Mouse (Mus musculus): ENCODE data around the gene St3gal2.
"Not testable (repeated sequence)": the region's sequence is repeated elsewhere in the genome, so short reads cannot be mapped to it uniquely, and the experiment has no call there.

The St3gal2 gene

DNA sequence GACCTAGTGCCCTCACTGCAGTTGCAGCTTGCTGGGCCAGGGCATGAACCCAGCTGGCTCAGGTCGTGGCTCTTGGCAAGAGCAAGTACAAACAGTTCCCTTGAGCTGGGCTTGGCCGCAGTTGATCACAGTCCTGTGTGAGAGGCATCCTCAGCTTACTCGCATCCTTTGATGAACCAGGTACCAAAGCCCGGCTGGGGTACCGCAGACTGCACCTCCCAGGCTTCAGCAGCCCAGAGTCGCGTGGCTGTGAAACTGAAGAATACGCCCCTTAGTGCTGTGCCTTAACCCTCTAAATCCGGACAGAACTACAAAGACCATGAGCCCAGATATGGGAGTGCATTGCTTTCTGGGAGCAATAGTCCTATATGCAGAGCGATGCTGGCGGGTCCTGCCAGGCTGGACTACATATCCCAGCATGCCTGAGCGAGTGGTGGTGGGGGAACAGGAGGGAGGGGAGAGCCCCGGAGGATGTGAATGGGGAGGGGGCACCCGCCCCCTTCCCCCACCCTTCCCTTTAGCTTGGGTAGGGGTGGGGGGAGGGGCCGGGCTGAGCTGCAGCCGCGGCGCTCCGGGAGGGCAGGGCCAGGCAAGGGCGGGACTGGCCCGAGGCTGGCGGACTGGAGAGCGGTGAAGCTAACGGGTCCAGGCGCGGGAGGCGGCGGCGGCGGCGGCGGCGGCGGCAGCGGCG, at the start of gene St3gal2:
Gene St3gal2, plus strand, starts transcription at position 582 of the 691 bp plus-strand sequence.
- DNase-seq (ENCODE audit: low spot score in 2 of 2) = peak; percentile 90

DNA sequence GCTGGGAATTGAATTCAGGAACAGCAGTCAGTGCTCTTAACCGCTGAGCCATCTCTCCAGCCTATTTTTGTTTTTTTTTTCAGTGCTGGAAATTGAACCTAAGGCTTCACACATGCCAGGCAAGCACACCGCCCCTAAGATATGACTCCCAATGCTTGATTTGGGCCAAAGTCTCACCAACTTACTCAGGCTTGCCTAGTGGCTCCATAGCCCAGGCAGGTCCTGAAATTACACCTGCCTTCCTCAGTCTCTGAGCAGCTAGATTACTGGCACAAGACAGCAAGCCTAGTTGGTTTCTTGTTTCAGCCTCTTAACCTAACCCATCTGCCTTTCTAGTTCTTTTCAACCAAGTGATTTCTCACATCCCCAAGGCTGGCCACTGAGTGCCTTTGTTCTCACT, 49.2 kb upstream of the St3gal2 start:
- DNase-seq (ENCODE audit: low spot score in 2 of 2) = no peak

DNA sequence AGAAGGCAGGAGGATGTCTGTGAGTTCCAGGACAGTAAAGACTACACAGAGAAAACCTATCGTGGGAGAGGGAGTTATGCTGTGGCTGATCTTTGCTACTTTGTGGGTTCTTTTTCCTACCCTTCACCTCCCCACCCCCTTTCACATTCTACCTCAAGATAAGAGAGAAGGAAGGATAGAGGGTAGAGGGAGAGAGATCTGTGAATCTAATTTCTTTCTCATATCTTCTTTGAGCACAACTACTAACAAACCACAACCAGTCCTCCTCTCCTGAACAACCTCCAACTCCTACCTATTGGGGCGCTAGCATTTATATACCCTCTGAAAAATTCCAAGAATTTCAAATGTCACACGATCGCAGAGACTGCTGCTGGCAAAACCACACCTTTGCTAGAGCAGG, 41.9 kb upstream of the St3gal2 start:
- no peak for DNase-seq (ENCODE audit: low spot score in 2 of 2)

DNA sequence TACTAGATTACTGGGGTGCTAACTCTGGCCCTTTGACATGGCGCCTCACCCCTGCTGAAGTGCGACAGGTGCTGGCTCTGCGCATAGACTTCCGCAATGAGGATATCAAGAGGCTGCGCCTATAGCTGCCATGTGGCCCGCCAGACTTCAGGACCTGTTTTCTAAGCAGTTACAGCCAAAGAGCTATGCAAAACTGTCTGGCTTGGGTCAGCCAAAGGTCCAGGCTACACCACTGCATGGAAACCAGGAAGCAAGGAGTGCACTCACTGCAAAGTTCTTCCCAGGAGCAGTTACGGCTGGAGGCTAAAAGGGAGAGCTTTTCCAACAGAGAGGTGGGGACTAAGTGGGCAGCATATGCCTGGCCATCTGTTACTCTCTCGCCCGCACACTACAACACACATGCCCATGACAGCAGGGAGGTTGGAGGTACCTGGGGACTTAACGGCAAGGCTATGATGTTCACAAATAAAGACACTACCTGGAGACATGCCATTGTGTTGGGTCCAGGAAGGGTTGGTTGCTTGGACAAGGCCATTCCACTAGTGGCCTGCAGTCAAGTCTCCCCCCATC, 37.9 kb upstream of the St3gal2 start:
- DNase-seq (ENCODE audit: low spot score in 2 of 2) = no peak

DNA sequence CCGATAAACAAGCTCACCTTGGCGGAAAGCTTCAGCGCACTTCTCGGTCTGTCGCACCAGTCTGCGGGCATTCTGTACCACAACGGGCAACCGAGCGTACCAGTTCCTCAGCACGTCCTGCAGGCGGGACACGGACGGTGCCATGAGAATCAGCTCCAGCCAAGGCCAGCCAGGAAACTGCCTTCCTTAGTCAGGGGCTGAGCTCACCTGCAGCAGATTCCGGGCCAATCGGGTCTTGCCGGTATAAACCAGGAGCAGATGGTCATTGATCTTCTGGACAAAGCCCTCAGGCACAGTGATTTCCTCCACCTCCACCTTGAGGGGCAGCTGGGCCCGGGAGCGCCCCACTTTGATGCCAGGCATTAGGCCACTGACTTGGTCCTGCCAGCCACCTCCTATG, 35.9 kb upstream of the St3gal2 start:
- no peak for DNase-seq (ENCODE audit: low spot score in 2 of 2)

DNA sequence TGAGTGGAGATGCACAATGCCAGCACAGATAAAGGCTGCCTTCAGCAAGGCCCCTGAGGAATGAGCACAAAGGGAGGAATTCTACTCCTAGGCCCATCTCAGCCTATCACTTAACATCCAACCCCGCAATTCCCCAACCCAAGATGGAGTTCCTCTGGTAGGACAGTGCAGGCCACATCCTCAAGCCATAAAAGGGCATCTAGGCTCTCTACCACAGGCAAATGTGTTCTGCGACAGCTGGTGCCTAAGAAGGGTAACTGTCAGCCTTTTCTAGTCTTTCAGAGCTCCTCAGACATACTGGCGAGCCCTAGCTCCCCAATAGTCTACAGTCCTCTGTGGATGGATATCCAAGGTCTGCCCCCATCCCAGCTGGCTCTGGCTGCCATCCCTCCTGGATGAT, 33.1 kb upstream of the St3gal2 start:
- DNase-seq (ENCODE audit: low spot score in 2 of 2) = no peak

DNA sequence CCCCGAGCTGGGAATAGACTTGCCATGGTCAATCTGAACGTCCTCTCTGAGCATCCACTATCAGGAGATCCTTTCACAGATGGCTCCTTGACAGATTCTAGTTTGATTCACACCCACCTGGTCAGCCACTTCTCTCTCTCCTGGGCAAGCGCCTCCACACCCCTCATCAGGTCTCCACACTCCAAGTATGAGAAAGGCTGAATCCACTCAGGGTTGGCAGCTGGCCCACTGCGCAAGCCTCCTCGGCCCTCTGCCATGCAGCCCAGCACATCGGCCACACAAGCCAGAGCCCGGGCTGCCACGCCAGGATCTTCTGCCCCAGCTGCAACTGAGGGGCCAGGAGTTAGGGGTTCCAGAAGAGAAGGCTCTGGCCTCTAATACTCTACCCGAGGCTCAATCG, 32.2 kb upstream of the St3gal2 start:
- DNase-seq (ENCODE audit: low spot score in 2 of 2) = no peak

DNA sequence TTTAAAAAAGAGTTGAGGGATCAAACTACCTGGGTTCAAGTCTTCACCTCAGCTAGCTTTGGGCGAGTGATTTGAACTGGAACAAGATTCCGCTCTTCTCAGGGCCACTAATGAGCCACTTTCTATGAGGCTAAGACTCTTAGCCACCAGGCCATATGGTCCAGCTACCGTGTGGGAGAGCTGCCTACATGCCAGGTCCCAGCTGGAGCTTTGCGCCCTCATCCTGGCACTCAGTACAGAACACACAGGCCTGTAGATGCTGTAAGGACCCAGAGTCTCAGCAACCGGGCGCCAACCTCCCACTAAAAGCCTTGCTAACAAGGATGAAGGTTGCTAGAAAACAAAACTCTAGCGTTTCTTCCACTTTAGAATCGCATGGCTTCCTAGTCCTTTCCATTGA, 31.3 kb upstream of the St3gal2 start:
- no peak for DNase-seq (ENCODE audit: low spot score in 2 of 2)

DNA sequence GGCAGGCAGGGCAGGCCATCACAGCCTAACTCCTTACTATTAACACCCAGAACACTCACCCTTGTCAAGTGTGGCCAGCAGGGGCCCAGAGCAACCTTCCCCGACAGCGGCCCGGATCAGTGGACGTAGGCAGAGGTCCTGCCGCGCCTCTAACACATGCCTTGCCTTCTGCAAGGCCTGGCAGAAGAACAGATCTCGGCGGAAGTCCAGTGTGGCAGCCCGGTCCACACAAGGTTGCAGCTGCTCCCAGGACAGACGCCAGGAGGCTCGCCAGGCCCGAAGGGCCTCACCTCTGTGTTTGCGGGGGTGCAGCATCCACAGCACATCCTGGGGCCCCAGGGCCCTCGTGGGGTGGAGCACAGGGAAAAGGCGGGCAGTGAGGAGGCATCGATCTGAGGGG, 30.9 kb upstream of the St3gal2 start:
- no peak for DNase-seq (ENCODE audit: low spot score in 2 of 2)

DNA sequence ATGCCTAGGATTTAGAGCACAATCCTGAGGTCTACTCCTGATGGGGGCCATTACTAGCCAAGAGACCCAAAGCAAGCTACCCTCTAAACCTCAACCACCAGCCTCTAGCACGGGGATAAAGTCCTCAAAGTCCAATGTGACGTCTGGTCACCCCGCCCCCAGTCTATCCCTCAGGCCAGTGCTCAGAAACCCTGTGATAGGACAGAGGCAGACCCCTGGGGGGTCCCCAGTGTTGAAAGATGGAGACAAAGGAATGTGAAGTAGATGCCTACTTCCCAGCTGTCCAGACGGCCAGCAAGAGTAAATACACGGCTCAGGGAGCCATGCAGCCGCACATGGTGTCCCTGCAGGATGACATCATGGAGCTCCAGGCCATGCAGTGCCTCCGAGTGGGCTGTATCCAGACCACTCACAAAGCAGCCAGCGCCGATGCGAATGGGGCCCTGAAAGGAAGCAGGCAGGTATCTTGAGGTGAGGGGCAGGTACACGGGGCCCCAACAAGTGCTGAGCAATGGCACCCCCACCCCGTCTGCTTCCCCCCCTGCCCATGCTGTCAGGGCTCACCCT, 29.7 kb upstream of the St3gal2 start:
- DNase-seq (ENCODE audit: low spot score in 2 of 2) = no peak

DNA sequence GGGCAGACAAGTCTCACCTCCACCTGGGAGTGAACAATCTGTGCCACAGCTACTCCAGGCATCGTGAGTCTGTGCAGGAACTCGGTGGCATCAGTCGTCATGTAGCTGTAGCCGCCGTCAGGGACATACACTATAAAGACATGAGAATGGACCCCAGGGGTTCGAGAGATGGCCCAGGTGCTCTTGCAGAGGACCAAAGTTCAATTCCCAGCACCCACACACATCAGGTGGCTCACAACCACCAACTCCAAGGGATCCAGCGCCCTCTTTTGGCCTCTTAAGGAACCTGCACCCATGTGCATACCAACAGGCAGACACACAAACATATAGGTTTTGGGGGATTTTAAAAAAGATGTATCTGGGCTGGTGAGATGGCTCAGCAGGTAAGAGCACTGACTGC, 27.7 kb upstream of the St3gal2 start:
- no peak for DNase-seq (ENCODE audit: low spot score in 2 of 2)

DNA sequence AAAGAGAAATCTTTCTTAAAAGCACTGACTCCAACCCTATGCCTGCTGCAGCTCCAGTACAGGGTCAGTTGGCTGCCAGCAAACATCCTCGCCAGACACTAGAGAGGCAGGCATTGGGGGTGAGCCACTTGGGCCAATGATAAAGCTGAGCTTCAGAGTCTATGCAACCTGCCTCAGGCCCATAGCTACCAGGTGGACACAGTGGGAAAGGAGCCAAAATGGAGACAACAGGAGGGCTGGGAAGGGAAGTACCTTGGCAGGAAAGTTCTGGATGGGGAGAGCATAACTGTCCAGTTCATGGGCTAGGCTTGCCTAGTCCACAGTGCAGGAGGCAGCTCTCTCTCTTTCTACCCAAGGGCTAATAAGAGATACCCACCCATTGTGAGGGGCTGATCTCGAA, 26.8 kb upstream of the St3gal2 start:
- no peak for DNase-seq (ENCODE audit: low spot score in 2 of 2)

DNA sequence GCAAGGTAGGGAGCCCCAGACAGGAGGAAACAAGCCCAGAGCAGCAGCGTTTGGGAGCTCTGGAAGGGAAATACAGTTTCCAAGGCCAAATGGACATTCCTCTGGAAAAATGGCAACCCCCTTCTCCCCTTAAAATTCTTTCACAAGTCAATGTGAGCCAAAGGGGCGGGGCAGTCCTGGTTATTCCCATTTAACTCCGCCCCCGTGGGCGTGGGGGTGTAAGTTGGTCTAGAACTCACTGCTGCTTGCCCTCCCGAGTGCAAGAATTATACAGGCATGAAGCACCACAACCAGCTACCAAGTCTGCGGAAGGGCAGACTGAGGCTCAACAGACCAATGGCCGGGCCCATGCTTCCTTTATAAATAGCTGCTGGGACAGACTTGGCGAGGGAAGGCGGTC, 24.9 kb upstream of the St3gal2 start:
- DNase-seq (ENCODE audit: low spot score in 2 of 2) = no peak

DNA sequence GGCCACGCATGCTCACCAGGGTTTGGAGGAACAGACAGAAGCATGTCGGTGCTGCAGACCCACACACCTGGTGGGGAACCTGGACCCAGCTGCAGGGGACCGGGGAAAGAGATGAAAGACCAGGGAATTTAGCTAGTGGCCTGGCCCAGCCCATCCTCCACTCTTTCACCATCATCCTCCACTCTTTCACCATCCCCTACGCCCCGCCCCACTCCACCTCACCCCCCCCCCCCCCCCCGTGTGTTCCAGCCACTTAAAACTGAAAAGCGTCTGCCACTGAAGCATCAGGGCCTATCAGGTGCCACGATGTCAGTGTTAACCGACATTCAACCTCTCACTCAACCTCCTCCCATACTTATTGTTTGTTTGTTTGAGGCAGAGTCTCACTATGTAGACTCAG, 24.5 kb upstream of the St3gal2 start:
- no peak for DNase-seq (ENCODE audit: low spot score in 2 of 2)

DNA sequence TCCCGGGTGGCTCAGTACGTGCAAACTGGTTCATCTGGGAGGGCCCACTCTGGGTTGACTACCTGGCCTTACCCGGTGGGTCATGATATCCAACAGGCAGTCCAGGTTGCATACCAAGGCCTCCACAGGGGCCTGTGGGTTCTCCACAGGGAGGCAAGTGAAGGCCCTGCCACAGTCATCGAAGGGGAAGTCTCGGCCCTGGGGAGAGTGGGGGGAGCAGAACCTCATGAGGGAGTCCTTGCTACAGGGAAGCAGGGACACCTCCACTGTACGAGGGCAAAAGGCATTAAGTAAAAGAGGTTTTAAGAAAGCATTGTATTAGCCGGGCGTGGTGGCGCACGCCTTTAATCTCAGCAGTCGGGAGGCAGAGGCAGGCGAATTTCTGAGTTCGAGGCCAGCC, 23.9 kb upstream of the St3gal2 start:
- no peak for DNase-seq (ENCODE audit: low spot score in 2 of 2)

DNA sequence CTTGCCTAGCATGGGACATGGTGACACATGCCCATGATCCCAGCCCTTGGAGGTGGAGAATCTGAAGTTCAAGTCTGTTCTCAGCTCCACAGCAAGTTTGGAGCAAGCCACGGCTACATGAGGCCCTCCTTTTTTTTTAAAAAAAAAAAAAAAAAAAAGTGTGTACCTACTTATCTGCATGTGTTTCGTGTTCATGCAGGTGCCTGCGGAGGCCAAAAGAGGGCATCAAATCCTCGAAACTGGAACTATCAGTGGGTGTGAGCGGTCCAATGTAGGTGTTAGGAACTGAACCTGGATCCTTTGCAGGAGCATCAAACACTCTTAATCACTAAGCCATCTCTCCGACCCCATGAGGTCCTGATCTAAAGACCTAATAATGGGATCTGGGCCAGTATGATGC, 22.2 kb upstream of the St3gal2 start:
- no peak for DNase-seq (ENCODE audit: low spot score in 2 of 2)

DNA sequence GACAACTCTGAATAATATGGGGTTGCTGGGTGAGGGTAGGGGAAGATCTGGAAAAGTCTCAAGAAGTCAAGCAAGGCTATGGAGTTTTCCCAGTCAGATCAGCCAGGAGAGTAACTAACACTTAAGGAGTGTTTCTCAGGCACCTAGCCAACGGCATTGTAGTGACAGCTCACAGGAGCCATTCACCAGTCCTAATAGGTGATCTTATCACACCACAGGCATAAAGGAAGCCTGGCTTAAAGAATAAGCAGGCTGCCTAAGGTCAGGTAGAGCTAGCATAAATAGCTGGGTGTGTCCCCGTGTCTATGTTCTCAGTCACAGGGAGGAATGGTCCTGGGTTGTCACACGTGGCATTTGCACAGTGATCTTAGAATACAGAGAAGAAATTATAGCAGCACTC, 18.7 kb upstream of the St3gal2 start:
- DNase-seq (ENCODE audit: low spot score in 2 of 2) = no peak

DNA sequence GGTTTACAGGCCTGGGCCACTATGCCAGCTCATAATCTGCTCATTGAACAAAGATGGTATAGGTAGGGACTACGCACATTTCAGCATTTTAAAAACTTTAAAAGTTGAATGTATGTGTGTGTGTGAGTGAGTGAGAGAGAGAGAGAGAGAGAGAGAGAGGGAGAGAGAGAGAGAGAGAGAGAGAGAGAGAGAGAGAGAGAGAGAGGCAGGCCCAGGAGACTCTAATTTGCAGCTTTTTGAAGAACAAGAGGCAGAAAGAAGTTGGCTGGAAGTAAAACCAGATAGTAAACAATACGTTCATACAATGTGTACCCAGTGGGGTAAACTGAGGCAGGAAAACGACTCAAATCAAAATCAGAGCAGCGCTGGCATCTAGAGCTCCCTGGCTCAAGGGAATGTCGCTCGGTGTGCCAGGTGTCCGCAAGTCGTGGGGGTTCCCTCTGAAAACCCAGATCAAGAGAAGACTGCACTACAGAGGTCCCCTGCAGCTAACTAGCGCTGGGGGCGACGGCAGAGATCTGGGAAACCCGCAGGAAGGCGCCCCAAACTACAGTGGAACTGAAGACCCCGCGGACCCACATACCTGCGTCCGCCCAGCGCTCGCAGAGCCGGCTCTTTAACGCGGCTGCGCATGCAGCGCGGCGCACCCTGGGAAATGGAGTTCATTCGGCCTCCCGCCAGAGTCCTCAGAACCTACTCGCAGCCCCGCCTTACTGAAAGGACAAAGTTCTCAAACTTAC, 17.7 kb upstream of the St3gal2 start, which contains the start of gene Fuk:
Gene Fuk, minus strand, starts transcription at position 650 of the 740 bp plus-strand sequence.
- DNase-seq (ENCODE audit: low spot score in 2 of 2) = peak in 1 of 2 experiments; percentile 79

DNA sequence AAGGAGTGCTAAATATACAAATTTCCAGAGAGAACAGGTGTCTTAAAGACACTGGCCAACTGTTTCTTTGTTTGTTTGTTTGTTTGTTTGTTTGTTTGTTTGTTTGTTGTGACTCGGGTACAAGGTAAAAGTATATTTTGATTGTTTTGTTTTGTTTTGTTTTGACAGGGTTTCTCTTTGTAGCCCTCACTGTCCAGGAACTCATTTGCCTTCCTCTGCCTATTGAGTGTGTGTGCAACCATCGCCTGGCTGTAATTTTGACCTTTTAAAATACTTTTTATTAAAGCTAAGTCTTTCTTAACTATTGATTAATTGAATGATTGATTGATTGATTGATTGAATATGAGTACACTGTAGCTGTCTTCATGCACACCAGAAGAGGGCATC, 17.1 kb upstream of the St3gal2 start:
- DNase-seq (ENCODE audit: low spot score in 2 of 2) = no peak

DNA sequence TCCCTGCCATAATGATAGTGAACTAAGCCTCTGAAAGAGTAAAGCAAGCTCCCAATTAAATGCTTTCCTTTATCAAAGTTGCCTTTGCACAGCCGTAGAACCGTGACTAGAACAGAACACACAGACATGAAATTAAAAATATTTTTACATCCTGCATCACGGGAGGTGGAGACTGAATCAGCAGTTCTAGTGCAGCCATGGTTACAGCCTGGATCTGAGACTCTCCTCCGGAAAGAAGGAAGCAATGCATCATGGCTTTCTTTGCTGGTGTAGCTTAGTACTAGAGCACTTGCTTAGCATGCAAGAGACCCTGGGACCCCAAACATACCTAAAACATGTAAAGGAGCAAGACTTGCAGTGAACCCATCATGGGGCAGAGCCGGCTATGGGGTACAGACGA, 14.3 kb upstream of the St3gal2 start:
- DNase-seq (ENCODE audit: low spot score in 2 of 2) = no peak

DNA sequence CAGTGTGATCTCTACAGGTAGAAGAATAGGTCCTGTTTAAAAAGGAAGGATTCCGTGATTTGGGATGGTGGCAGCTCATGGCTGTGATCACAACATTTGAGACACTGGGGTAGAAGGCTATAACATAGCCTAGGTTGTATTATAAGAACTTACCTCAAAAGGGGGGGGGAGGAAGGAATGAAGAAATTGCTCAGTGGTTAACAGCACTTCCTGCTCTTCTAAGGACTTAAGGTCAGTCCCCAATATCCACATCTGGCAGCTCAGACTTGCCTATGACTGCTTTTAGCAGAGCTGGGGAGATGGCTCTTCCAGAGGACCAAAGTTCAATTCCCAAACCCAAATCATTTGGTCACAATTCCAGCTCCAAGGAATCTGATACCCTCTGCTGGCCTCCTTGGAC, 13.0 kb upstream of the St3gal2 start:
- DNase-seq (ENCODE audit: low spot score in 2 of 2) = no peak

DNA sequence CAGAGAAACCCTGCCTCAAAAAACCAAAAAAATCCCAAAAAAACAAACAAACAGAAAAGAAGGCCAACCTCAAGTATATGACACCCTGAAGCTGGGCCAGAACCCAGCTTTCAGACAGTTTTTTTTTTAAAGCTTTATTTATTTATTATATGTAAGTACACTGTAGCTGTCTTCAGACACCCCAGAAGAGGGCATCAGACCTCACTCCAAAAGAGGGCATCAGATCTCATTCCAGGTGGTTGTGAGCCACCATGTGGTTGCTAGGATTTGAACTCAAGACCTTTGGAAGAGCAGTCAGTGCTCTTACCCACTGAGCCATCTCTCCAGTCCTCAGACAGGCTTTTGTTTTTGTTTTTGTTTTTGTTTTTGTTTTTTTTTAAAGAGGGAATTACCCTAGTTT, 9.9 kb upstream of the St3gal2 start:
- not testable (repeated sequence) for DNase-seq (ENCODE audit: low spot score in 2 of 2)

All from frontal cortex, postnatal 10 days (tissue).